Mouse (Mus musculus) 3T3-L1 (cell line): ENCODE measurements at regions not wholly inside any gene's neighbourhood (a gene's known extent, or its start where the extent isn't known, plus 50 kb on each side); places are given as distances from the start of the nearest gene placed in this dataset.
"Not testable (repeated sequence)": the region's sequence is repeated elsewhere in the genome, so short reads cannot be mapped to it uniquely, and the experiment has no call there.

Experiments
- DNase-seq: peaks from one replicate; pipeline ENCODE4 v3.0.0-alpha.2; 2015; ENCODE audit warnings: low read depth, low spot score

GRCm38 (mm10) chrX:75734628-75735302 is 140.2 kb downstream of the Pls3 start:
- not testable (repeated sequence) for DNase-seq

- DNase-seq = not testable (repeated sequence)
Measured at GRCm38 (mm10) chrX:75733651-75734050, 141.3 kb downstream of the Pls3 start.

DNA sequence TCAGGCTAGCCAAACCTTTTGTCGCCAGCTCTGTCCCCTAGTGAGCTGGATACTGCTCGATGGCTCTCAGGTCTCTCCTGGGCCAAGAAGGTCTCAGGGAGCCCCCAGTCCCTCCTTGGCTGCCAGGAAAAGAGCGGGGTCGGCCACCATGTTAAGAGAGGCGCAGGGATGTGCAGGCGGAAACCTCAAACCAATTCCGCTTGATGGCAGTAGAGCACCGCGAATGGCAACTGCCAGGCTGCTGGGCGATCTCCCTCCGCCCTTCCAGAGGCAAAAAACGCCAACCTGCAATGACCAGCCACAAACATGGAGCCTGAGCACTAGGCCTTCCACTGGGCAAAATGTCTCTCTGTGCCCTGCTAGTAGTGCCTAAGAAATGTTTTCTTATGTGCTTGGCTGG is 145.2 kb downstream of the Pls3 start:
- DNase-seq = not testable (repeated sequence)

DNA sequence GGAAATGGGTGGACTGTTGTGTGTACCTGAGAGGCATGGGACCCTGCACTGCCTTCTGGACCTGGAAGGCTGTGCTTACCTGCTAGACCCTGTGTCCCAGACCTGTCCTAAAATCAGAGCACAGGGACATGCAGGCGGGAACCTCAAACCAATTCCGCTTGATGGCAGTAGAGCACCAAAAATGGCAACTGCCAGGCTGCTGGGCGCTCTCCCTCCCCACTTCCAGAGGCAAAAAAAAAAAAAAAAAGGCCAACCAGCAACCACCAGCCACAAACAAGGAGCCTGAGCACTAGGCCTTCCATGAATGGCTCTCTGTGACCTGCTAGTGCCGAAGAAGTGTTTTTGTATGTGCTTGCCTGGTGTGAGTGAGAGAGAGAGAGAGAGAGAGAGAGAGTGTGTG is 146.5 kb downstream of the Pls3 start:
- no peak for DNase-seq

DNA sequence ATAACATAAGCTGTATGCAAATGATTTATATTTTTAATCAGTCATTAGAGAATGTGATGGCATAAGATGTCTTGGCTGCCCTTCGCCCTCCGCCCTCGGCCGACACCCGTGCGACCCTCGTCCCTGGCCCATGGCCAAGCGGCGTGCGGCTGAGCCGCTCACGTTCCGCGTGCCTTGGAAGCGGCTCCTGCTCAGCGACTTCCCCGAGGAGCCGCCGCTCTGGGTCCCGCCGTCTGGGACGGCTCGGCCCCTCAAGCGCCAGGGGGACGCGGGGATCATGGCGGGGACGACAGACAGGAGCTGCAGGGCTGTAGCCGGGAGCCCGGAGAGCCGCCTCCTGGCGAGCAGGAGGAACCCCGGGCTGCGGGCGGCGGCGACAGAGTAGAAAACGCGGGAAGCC is 145.5 kb upstream of the Rab39b start:
- not testable (repeated sequence) for DNase-seq

DNA sequence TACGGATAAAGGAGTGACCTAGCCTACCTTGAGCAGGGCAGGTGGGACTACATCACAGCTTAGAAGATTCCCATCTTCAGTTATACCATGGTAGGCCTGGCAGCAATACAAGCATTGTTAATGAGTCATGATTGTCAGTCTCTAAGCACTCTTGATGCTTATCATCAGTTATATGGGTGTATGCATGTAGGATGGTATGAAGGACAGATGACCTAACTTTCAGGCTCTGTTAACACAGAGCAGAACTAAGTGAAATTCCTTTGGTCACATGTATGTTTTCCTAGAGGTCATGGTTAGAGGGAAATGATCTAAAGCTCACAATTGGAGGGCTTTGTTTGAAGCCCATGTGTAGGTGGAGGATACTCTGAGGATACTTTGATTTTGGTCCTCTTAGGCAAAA is 121.9 kb upstream of the Rab39b start:
- DNase-seq = no peak

DNA sequence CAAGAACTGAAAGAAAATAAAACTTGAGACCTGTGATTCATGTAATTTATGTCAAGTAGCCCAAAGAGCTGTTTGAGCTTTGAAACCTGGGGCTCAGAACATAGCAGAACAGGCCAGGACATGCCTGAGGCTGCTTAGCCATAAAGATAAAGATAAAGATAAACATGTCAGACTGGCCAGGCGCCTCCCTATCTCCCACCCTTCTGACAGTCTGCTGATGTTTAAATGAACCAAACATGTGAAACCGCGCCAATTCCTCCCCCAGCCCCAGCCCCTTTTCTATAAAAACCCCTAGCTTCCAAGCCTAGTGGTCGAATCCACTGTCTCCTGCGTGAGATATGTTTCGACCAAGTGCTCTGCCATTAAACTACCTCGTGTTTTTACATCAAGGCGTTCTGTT is 97.2 kb upstream of the Rab39b start:
- DNase-seq = not testable (repeated sequence)

GRCm38 (mm10) chrX:75673920-75674665 is 96.1 kb upstream of the Rab39b start:
- peak; percentile 99 for DNase-seq

DNA sequence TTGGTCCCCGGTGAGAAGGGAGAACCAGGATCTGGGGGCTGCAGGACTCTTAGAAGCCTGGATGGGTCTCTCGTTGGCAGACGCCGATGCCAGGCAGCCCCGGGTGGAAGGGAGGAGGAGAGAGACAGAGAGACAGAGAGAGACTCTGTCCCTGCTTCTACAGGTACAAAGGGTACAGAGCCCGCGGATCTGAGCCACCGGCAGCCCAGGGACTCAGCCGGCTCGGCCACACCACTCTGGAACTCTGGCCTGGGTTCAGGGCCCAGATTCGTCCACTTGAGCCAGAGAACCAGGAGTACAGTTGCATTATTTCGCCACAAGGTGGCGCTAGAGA is 95.5 kb upstream of the Rab39b start:
- DNase-seq = no peak

DNA sequence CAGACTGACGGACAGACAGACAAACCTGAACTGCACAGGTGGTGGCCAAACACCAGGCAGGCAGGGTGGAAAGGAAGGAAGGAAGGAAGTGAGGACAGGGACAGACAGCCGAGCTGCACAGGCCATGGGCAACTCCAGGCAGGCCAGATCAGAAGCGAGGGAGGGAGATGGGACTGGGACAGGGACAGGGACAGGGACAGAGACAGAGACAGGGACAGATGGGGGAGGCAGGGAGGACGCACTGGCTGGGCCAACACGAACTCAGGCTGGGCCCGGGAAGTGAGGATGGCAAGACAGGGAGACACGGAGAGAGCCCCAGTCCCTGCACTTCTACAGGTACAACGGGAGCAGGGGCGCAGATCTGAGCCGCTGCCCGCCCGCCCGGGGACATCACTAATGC is 94.9 kb upstream of the Rab39b start:
- DNase-seq = no peak

GRCm38 (mm10) chrX:75667636-75668035 is 89.6 kb upstream of the Rab39b start:
- no peak for DNase-seq

DNA sequence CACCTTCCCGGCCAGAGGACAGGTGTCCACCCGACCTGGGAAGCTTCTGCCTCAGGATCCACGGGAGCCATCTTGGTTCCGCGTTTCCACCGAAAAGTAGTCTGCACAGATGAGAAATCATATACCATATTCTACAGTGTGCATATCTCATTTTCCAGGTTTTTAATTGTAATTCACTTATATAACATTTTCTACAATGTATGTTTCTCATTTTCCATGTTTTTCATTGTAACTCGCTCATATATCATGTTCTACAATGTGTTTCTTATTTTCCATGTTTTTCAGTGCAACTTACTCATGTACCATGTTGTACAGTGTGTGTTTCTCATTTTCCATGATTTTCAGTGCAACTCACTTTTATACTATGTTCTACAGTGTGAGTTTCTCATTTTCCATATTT is 65.4 kb upstream of the Rab39b start:
- DNase-seq = no peak
